Mouse (Mus musculus) thymus, postnatal 25 days (tissue): Measurements from ENCODE around the gene Ppp1r14a.

ENCODE experiments used
- DNase-seq: peaks from one replicate; pipeline ENCODE4 v3.0.0; 2022

Ppp1r14a gene

GRCm38 (mm10) chr7:29304463-29305262, 15.6 kb downstream of the Ppp1r14a start:
- no peak for DNase-seq

GRCm38 (mm10) chr7:29305263-29305988, 16.3 kb downstream of the Ppp1r14a start:
- no peak for DNase-seq

- no peak for DNase-seq
Measured at GRCm38 (mm10) chr7:29306108-29306507, 17.0 kb downstream of the Ppp1r14a start.

GRCm38 (mm10) chr7:29306619-29307018, 17.5 kb downstream of the Ppp1r14a start:
- no peak for DNase-seq

- peak; percentile 87 for DNase-seq
Measured at GRCm38 (mm10) chr7:29307350-29308104, 18.4 kb downstream of the Ppp1r14a start.

GRCm38 (mm10) chr7:29309221-29309721, 20.2 kb downstream of the Ppp1r14a start:
- DNase-seq = peak; percentile 51

GRCm38 (mm10) chr7:29309749-29310148, 20.6 kb downstream of the Ppp1r14a start:
- DNase-seq = no peak

- no peak for DNase-seq
Measured at GRCm38 (mm10) chr7:29313051-29313450, 23.9 kb downstream of the Ppp1r14a start.

GRCm38 (mm10) chr7:29313572-29314261, 24.6 kb downstream of the Ppp1r14a start:
- no peak for DNase-seq

- DNase-seq = no peak
Measured at GRCm38 (mm10) chr7:29314844-29315628, 25.9 kb downstream of the Ppp1r14a start.

- no peak for DNase-seq
Measured at GRCm38 (mm10) chr7:29316137-29316734, 27.1 kb downstream of the Ppp1r14a start.

- peak; percentile 50 for DNase-seq
Measured at GRCm38 (mm10) chr7:29316976-29317375, 27.9 kb downstream of the Ppp1r14a start.

GRCm38 (mm10) chr7:29317558-29317957, 28.4 kb downstream of the Ppp1r14a start:
- peak; percentile 67 for DNase-seq

GRCm38 (mm10) chr7:29318115-29318911, 29.2 kb downstream of the Ppp1r14a start:
- peak; percentile 50 for DNase-seq

GRCm38 (mm10) chr7:29319337-29320307, 30.5 kb downstream of the Ppp1r14a start:
- DNase-seq = peak; percentile 59

- DNase-seq = no peak
Measured at GRCm38 (mm10) chr7:29327087-29327486, 38.0 kb downstream of the Ppp1r14a start.

GRCm38 (mm10) chr7:29328984-29329383, 39.9 kb downstream of the Ppp1r14a start:
- DNase-seq = no peak

- DNase-seq = no peak
Measured at GRCm38 (mm10) chr7:29334156-29334555, 45.0 kb downstream of the Ppp1r14a start.

GRCm38 (mm10) chr7:29335276-29335675, 46.2 kb downstream of the Ppp1r14a start:
- no peak for DNase-seq
